Mouse (Mus musculus): ENCODE results near the gene Ntn1. TPM values are rescaled to one million over a fixed set of nuclear protein-coding genes. Genes with fewer than 3 reads are reported as not detected.

Ntn1 gene
- polyA plus RNA-seq, 1 experiment from 2014 or later: 17.7 TPM

DNA sequence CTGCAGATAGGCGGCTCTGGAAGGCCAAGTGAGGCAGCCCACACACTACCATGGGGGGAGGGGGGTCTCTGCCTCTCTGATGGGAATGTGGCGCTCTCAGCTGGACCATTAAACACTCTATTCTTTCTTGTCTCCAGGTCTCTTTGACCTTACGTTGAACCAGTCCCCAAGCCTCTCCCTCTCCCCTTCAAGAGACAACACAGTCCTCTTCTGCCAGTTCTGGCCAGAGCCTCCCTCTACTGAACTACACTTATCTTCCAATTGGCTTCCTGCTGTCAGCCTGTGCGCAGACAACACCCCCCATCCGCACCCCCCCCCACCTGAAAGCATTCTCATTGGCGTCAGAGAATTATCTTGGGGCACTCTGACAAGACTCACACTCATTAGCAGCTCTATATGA is 48.4 kb downstream of the Ntn1 start:
- 34% methylated on average over 6 of the region's 6 CpGs for WGBS
- ATAC-seq (replicated peaks; ENCODE audit: extremely low read depth, insufficient read depth, low FRiP score): peak; percentile 58; the same call in 1 of the 2 replicates

DNA sequence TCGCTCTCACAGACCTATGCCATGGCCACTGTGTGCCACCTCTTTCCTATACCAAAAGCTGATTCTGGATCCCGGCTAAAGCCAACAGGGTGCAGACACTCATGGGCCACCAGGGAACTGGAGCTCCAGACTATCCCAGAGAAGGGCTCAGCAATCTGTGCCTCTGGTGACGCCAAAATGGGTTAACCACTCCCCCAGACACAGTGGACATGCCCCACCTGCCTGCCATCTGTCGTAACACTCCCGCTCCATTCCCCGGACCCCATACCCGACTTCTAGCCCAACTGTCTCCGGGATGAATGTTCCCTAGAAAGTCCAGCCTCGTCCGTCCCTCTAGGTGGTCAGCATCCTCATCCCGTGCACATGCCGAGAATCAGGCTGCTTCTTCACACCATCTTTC is 51.8 kb downstream of the Ntn1 start:
- 86% methylated on average over 12 of the region's 12 CpGs for WGBS

More for the DNA sequence above, 48.4 kb downstream of the Ntn1 start:
- Histone ChIP-seq H3K4me2 (ENCODE audit: low read depth, low read length) (no peak overlapping the region), H3K9me3 (replicated peaks; ENCODE audit: control insufficient read depth, low read length) (no peaks in the 10 kb centered on the region), H3K27me3 (ENCODE audit: control insufficient read depth, insufficient read depth, low read length) (no peaks in the 10 kb centered on the region), H3K36me3 (ENCODE audit: control insufficient read depth, insufficient read depth) (no peaks in the 10 kb centered on the region), H3K4me1 (ENCODE audit: control insufficient read depth, insufficient read depth, low read length) (peaks cover 10% of the 10 kb centered on the region), H3K4me3 (ENCODE audit: low read length) (no peak overlapping the region), H3K9ac (ENCODE audit: low read length) (no peak overlapping the region), H3K27ac (ENCODE audit: low read length) (no peak overlapping the region)

GRCm38 (mm10) chr11:68348083-68348482 is 52.5 kb downstream of the Ntn1 start:
- Histone ChIP-seq H3K27ac (ENCODE audit: low read length) (no peak overlapping the region), H3K4me1 (ENCODE audit: control insufficient read depth, insufficient read depth, low read length) (peaks cover 21% of the 10 kb centered on the region), H3K4me3 (ENCODE audit: low read length) (no peak overlapping the region), H3K9ac (ENCODE audit: low read length) (no peak overlapping the region), H3K36me3 (ENCODE audit: control insufficient read depth, insufficient read depth) (no peaks in the 10 kb centered on the region), H3K27me3 (ENCODE audit: control insufficient read depth, insufficient read depth, low read length) (no peaks in the 10 kb centered on the region), H3K4me2 (ENCODE audit: low read depth, low read length) (no peak overlapping the region), H3K9me3 (replicated peaks; ENCODE audit: control insufficient read depth, low read length) (no peaks in the 10 kb centered on the region)
- WGBS: 60% methylated on average over 6 of the region's 6 CpGs
- no peak for ATAC-seq (replicated peaks; ENCODE audit: extremely low read depth, insufficient read depth, low FRiP score)

More for the DNA sequence above, 51.8 kb downstream of the Ntn1 start:
- Histone ChIP-seq H3K4me2 (ENCODE audit: low read depth, low read length) (no peak overlapping the region), H3K9me3 (replicated peaks; ENCODE audit: control insufficient read depth, low read length) (no peaks in the 10 kb centered on the region), H3K4me1 (ENCODE audit: control insufficient read depth, insufficient read depth, low read length) (peaks cover 21% of the 10 kb centered on the region), H3K27ac (ENCODE audit: low read length) (no peak overlapping the region), H3K4me3 (ENCODE audit: low read length) (no peak overlapping the region), H3K27me3 (ENCODE audit: control insufficient read depth, insufficient read depth, low read length) (no peaks in the 10 kb centered on the region), H3K9ac (ENCODE audit: low read length) (no peak overlapping the region), H3K36me3 (ENCODE audit: control insufficient read depth, insufficient read depth) (no peaks in the 10 kb centered on the region)
- ATAC-seq (replicated peaks; ENCODE audit: extremely low read depth, insufficient read depth, low FRiP score): no peak

DNA sequence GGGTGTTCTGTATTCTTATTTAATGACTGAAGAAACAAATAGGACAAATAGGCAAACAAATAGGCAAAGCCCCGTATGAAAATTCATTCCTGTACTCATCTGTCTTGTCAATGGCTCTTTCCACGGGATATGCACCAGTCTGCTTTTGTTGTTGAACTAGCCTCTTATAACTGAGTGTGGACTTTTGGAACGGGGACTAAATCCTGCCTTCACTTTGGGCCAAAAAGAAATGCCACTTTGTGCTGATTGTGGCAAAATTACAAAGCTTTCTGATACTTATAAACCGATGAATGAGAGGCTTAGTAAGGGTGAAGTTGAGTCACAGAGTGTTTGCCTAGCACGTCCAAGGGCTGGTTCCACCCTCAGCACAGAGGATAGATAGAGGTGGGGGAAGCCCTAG is 53.1 kb downstream of the Ntn1 start:
- H3K9me3 ChIP-seq (replicated peaks; ENCODE audit: control insufficient read depth, low read length): no peaks in the 10 kb centered on the region
- 74% methylated on average over 5 of the region's 5 CpGs for WGBS

GRCm38 (mm10) chr11:68346099-68346498 is 54.5 kb downstream of the Ntn1 start:
- H3K4me3 ChIP-seq (ENCODE audit: low read length): no peak overlapping the region
- no peak for ATAC-seq (replicated peaks; ENCODE audit: extremely low read depth, insufficient read depth, low FRiP score)

More for the DNA sequence above, 53.1 kb downstream of the Ntn1 start:
- Histone ChIP-seq H3K36me3 (ENCODE audit: control insufficient read depth, insufficient read depth) (no peaks in the 10 kb centered on the region), H3K9ac (ENCODE audit: low read length) (no peak overlapping the region), H3K27me3 (ENCODE audit: control insufficient read depth, insufficient read depth, low read length) (no peaks in the 10 kb centered on the region), H3K4me2 (ENCODE audit: low read depth, low read length) (no peak overlapping the region), H3K4me1 (ENCODE audit: control insufficient read depth, insufficient read depth, low read length) (peaks cover 20% of the 10 kb centered on the region), H3K27ac (ENCODE audit: low read length) (no peak overlapping the region), H3K4me3 (ENCODE audit: low read length) (no peak overlapping the region)
- no peak for ATAC-seq (replicated peaks; ENCODE audit: extremely low read depth, insufficient read depth, low FRiP score)

DNA sequence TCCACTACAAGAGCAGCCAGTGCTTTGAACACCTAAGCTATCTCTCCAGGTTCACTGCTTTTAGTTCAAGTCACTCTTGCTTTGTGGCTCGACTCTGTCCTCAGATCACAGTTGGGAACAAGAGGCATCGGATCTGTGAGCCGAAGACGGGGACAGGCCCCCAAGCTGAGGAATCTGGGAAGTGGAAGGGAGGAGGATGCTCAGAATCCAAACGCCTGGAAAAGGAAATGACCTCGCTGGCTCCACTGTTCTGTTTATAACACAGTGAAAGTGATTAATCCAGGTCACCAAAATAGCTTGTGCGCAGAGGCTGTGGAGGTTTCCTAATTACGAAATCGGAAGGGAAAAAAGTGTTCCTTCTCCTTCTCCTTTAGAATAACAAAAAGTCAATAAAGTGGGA is 56.4 kb downstream of the Ntn1 start:
- no peak overlapping the region for H3K4me2 ChIP-seq (ENCODE audit: low read depth, low read length)
- H3K4me1 ChIP-seq (ENCODE audit: control insufficient read depth, insufficient read depth, low read length): peaks cover 22% of the 10 kb centered on the region
- no peak overlapping the region for H3K27ac ChIP-seq (ENCODE audit: low read length)
- 32% methylated on average over 9 of the region's 9 CpGs for WGBS
- ATAC-seq (replicated peaks; ENCODE audit: extremely low read depth, insufficient read depth, low FRiP score): no peak
- H3K27me3 ChIP-seq (ENCODE audit: control insufficient read depth, insufficient read depth, low read length): no peaks in the 10 kb centered on the region
- no peak overlapping the region for H3K4me3 ChIP-seq (ENCODE audit: low read length)
- no peak overlapping the region for H3K9ac ChIP-seq (ENCODE audit: low read length)
- H3K36me3 ChIP-seq (ENCODE audit: control insufficient read depth, insufficient read depth): no peaks in the 10 kb centered on the region
- H3K9me3 ChIP-seq (replicated peaks; ENCODE audit: control insufficient read depth, low read length): no peaks in the 10 kb centered on the region

More at GRCm38 (mm10) chr11:68346099-68346498, 54.5 kb downstream of the Ntn1 start:
- no peak overlapping the region for H3K27ac ChIP-seq (ENCODE audit: low read length)
- 80% methylated on average over 5 of the region's 5 CpGs for WGBS
- H3K9me3 ChIP-seq (replicated peaks; ENCODE audit: control insufficient read depth, low read length): no peaks in the 10 kb centered on the region
- no peaks in the 10 kb centered on the region for H3K36me3 ChIP-seq (ENCODE audit: control insufficient read depth, insufficient read depth)
- H3K27me3 ChIP-seq (ENCODE audit: control insufficient read depth, insufficient read depth, low read length): no peaks in the 10 kb centered on the region
- H3K9ac ChIP-seq (ENCODE audit: low read length): no peak overlapping the region
- no peak overlapping the region for H3K4me2 ChIP-seq (ENCODE audit: low read depth, low read length)
- H3K4me1 ChIP-seq (ENCODE audit: control insufficient read depth, insufficient read depth, low read length): peaks cover 21% of the 10 kb centered on the region

- H3K27me3 ChIP-seq (ENCODE audit: control insufficient read depth, insufficient read depth, low read length): no peaks in the 10 kb centered on the region
- H3K9ac ChIP-seq (ENCODE audit: low read length): no peak overlapping the region
- H3K4me2 ChIP-seq (ENCODE audit: low read depth, low read length): no peak overlapping the region
- no peak for ATAC-seq (replicated peaks; ENCODE audit: extremely low read depth, insufficient read depth, low FRiP score)
- H3K9me3 ChIP-seq (replicated peaks; ENCODE audit: control insufficient read depth, low read length): no peaks in the 10 kb centered on the region
- H3K36me3 ChIP-seq (ENCODE audit: control insufficient read depth, insufficient read depth): no peaks in the 10 kb centered on the region
- no peak overlapping the region for H3K4me3 ChIP-seq (ENCODE audit: low read length)
- H3K27ac ChIP-seq (ENCODE audit: low read length): no peak overlapping the region
- 92% methylated on average over 5 of the region's 5 CpGs for WGBS
- H3K4me1 ChIP-seq (ENCODE audit: control insufficient read depth, insufficient read depth, low read length): peaks cover 22% of the 10 kb centered on the region
These were observed 57.9 kb downstream of the Ntn1 start for GRCm38 (mm10) chr11:68342761-68343160.

DNA sequence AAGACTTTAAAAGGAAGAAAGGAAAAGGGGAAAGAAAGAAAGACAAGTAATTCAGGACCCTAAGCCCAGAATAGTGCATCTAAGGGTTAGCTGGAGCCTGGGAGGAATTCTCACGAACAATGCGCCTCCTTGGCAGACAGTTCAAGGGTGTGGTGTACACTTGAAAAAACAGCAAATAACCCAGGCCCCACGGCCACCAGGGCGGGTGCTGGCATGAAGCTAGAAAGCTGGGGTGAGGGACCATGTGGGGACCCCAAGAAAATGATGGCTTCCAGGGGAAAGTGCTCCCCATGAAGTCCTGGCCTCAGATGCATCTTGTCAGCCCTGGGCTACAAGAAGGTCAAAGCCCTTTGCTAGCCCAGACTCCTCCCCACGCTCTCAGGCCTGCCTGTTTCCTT is 58.6 kb downstream of the Ntn1 start:
- Histone ChIP-seq H3K27me3 (ENCODE audit: control insufficient read depth, insufficient read depth, low read length) (no peaks in the 10 kb centered on the region), H3K36me3 (ENCODE audit: control insufficient read depth, insufficient read depth) (no peaks in the 10 kb centered on the region), H3K4me1 (ENCODE audit: control insufficient read depth, insufficient read depth, low read length) (peaks cover 22% of the 10 kb centered on the region), H3K9me3 (replicated peaks; ENCODE audit: control insufficient read depth, low read length) (no peaks in the 10 kb centered on the region), H3K4me2 (ENCODE audit: low read depth, low read length) (no peak overlapping the region), H3K27ac (ENCODE audit: low read length) (no peak overlapping the region), H3K4me3 (ENCODE audit: low read length) (no peak overlapping the region), H3K9ac (ENCODE audit: low read length) (no peak overlapping the region)
- no peak for ATAC-seq (replicated peaks; ENCODE audit: extremely low read depth, insufficient read depth, low FRiP score)
- WGBS: 61% methylated on average over 5 of the region's 5 CpGs

DNA sequence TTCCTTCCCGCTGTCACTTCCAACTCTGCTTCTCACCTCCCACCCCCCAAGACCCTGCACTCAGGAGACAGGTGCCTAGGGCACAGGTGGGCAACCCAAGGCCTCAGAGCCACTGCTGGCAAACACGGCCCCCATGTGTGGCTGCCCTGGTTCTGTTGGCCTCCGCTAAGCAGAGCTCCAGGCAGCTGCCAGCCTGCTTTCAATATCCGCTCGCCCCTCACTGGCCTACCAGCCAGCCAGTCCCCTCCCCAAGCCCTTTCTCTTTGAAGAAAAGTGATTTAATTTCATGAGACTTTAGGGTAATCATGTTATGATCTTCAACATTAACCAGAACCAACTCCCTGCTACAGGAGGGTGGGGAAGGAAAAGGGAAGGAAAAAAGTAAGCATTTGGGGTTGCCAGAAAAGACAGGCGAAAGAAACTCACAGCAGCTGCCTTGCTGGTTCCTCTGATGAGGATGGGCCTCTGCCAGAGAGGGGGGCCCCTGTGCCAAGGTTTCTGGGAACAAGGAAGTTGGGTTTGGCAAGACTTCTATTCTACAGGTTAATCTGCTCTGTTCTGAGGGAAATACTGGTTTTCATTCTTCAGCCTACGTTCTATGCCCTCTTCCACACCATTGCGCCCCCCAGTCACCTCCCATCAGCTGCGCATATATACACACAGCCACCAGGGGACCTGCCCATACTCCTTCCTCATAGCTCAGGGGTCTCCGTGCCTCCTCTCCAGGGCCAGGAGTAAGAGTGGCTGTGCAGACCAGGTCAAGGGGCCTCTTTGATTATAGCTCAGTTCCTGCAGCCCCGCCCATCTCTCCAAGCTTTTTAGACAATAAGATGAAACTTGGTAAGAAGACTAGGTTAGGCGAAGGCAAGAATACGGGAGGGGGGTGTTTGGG is 59.3 kb downstream of the Ntn1 start:
- ATAC-seq (replicated peaks; ENCODE audit: extremely low read depth, insufficient read depth, low FRiP score): peak; percentile 37; the same call in 1 of the 2 replicates
- Histone ChIP-seq H3K4me1 (ENCODE audit: control insufficient read depth, insufficient read depth, low read length) (peaks cover 22% of the 10 kb centered on the region), H3K4me3 (ENCODE audit: low read length) (no peak overlapping the region), H3K4me2 (ENCODE audit: low read depth, low read length) (no peak overlapping the region), H3K36me3 (ENCODE audit: control insufficient read depth, insufficient read depth) (no peaks in the 10 kb centered on the region), H3K27me3 (ENCODE audit: control insufficient read depth, insufficient read depth, low read length) (no peaks in the 10 kb centered on the region), H3K9ac (ENCODE audit: low read length) (no peak overlapping the region), H3K27ac (ENCODE audit: low read length) (no peak overlapping the region), H3K9me3 (replicated peaks; ENCODE audit: control insufficient read depth, low read length) (no peaks in the 10 kb centered on the region)
- 70% methylated on average over 13 of the region's 13 CpGs for WGBS

All from heart, embryonic 16.5 days (tissue).